Mouse (Mus musculus) activated CD4-positive, CD25-positive, alpha-beta regulatory T cell (primary cell): Measurements from ENCODE around the gene Olfr828. TPM values are rescaled to one million over a fixed set of nuclear protein-coding genes. Genes with fewer than 3 reads are reported as not detected.

ENCODE experiments used
- polyA plus RNA-seq, 2 experiments: library from polyadenylated mRNA; unstranded; fragments of 100-300 nt; shearing (Covaris generic); gene quantifications; one replicate each; pipeline ENCODE4 v1.2.1; 2017

Olfr828 gene
- polyA plus RNA-seq, result under 1 TPM in 1 of 2 experiments, not detected in 1; 0.27 TPM

GRCm38 (mm10) chr9:18819426-18819825 is at the start of gene Olfr828:
Gene Olfr828, minus strand, starts transcription at chr9:18819526.

GRCm38 (mm10) chr9:18854633-18855032 is 35.3 kb upstream of the Olfr828 start, which contains the start of gene Olfr829:
Gene Olfr829, plus strand, starts transcription at chr9:18854933.

Other genes with a start within 250 kb of the Olfr828 start
- under 1 TPM; 0.05 to 0.09 TPM for gene Muc16, start 145.0 kb downstream of the Olfr828 start, polyA plus RNA-seq
- under 1 TPM in 1 of 2 experiments, not detected in 1; 0.28 TPM for gene Olfr24, start 55.5 kb downstream of the Olfr828 start, polyA plus RNA-seq
- gene Olfr829, start 35.4 kb upstream of the Olfr828 start, polyA plus RNA-seq, result not detected
- gene Olfr830, start 55.2 kb upstream of the Olfr828 start, polyA plus RNA-seq, result not detected
- under 1 TPM in 1 of 2 experiments, not detected in 1; 0.05 TPM for gene Olfr832, start 117.6 kb upstream of the Olfr828 start, polyA plus RNA-seq
- not detected for gene Olfr834, start 168.5 kb upstream of the Olfr828 start, polyA plus RNA-seq
- not detected for gene Olfr835, start 213.2 kb upstream of the Olfr828 start, polyA plus RNA-seq